Mouse (Mus musculus) CH12.LX (cell line): Measurements from ENCODE around the gene 1700067K01Rik.

Experiments used
- CTCF ChIP-seq, 2 experiments: IDR thresholded peaks in 1 of 2; conservative IDR thresholded peaks in 1 of 2; 2 replicates each; pipeline ENCODE4 v1.5.1; 2011 to 2012; ENCODE audit warnings: low read depth in 2 of 2, low read length in 2 of 2, improper control_type of control experiment in 1 of 2, inconsistent platforms in 1 of 2, mild to moderate bottlenecking in 1 of 2, moderate library complexity in 1 of 2
- EP300 ChIP-seq: IDR thresholded peaks from 2 replicates; pipeline ENCODE4 v1.6.1; 2011; ENCODE audit warnings: low read length, improper control_type of control experiment
- MAFK ChIP-seq: IDR thresholded peaks from 2 replicates; pipeline ENCODE4 v1.6.1; 2011; ENCODE audit warnings: low read length, improper control_type of control experiment; ENCODE audit not compliant: insufficient replicate concordance
- MAX ChIP-seq: IDR thresholded peaks from 2 replicates; pipeline ENCODE4 v1.6.1; 2011; ENCODE audit warnings: low read length, improper control_type of control experiment
- MYC ChIP-seq: IDR thresholded peaks from 2 replicates; pipeline ENCODE4 v1.6.1; 2011; ENCODE audit warnings: low read depth, mild to moderate bottlenecking, improper control_type of control experiment, low read length
- PAX5 ChIP-seq: IDR thresholded peaks from 2 replicates; pipeline ENCODE4 v1.6.1; 2012; ENCODE audit warnings: low read length, inconsistent platforms, mixed read lengths
- POLR2A ChIP-seq: IDR thresholded peaks from 2 replicates; pipeline ENCODE4 v1.6.1; 2011; ENCODE audit warnings: low read depth, mild to moderate bottlenecking, improper control_type of control experiment, low read length
- POLR2AphosphoS2 ChIP-seq: IDR thresholded peaks from 2 replicates; pipeline ENCODE4 v1.6.1; 2011; ENCODE audit warnings: low read depth, low read length, improper control_type of control experiment
- SIN3A ChIP-seq: IDR thresholded peaks from 2 replicates; pipeline ENCODE4 v1.6.1; 2012; ENCODE audit warnings: low read length, improper control_type of control experiment, inconsistent platforms
- USF2 ChIP-seq: conservative IDR thresholded peaks from 2 replicates; pipeline ENCODE4 v1.6.1; 2011; ENCODE audit warnings: low read depth, low read length, improper control_type of control experiment
- ZC3H11A ChIP-seq: IDR thresholded peaks from 2 replicates; pipeline ENCODE4 v1.6.1; 2012; ENCODE audit warnings: low read depth, mild to moderate bottlenecking, inconsistent platforms, low read length, improper control_type of control experiment
- ZMIZ1 ChIP-seq: IDR thresholded peaks from 2 replicates; pipeline ENCODE4 v1.6.1; 2012; ENCODE audit warnings: low read depth, mild to moderate bottlenecking, inconsistent platforms, low read length, improper control_type of control experiment

DNA sequence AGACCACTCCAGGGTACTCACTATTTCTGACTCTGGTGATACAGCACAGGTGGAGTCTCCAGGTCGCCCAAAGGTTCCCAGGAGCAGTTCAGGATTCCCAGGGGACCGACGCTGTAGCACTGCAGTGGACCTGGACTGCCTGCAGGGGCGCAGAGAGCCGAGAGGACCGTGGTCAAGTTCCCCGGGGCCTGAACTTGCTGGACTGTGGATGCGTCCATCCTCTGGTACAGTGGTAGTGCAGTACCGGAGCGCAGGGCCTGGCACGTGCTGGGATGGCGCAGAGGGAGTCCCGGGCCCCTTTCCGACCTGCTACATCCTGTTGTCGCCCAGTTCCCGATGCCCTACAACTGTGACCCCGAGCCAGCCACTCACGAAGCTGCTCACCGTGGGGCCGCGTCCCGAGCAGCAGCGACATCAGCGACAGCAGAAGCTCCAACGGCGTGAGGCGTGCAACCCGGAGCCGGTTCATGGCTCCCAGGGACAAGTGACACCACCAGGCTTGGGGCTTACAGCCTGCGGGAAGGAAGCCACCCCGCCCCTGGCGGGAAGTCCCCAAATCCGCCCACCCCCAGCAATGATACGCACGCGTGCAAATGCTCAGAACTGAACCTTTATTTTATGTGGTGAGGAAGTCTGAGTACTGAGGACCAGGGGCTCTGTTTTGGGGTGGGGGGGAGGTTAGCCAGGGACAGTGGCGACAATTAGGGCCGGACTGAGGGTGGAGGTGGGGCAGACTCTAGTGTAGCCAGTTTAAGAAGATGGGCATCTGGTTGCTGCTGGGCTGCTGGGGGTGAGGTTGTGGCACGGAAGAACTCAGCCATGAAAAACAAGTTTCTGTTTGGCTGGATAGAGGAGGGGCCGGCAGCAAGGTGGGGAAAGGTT is 41.0 kb downstream of the 1700067K01Rik start, which contains the start of gene Il27ra:
- no peak for TF ChIP-seq ZMIZ1
- no peak for TF ChIP-seq MAX
- TF ChIP-seq PAX5, result no peak
- no peak for TF ChIP-seq USF2
- TF ChIP-seq POLR2AphosphoS2, result no peak
- TF ChIP-seq CTCF (conservative IDR thresholded peaks at IDR 0.05 in 1 of 2, IDR thresholded peaks at IDR 0.05 in 1 of 2; ENCODE audit: low read depth in 2 of 2, low read length in 2 of 2), result peak; percentile 53 to 78
- TF ChIP-seq EP300, result no peak
- no peak; the same call in 1 of the 2 replicates for TF ChIP-seq POLR2A
- TF ChIP-seq SIN3A, result peak; percentile 50; the same call in 1 of the 2 replicates
- TF ChIP-seq MYC, result no peak
- TF ChIP-seq MAFK, result no peak
- no peak for TF ChIP-seq ZC3H11A
